Mouse (Mus musculus) C2C12 (cell line): Measurements from ENCODE around the gene Fbxl14. TPM values are rescaled to one million over a fixed set of nuclear protein-coding genes. Genes with fewer than 3 reads are reported as not detected.

Experiments
- H3K27me3 ChIP-seq: one replicate; pipeline ENCODE4 v1.6.1; 2011; ENCODE audit not compliant: control insufficient read depth, insufficient read depth, insufficient read length
- H3K36me3 ChIP-seq: one replicate; pipeline ENCODE4 v1.6.1; 2011; ENCODE audit not compliant: control insufficient read depth, insufficient read depth
- H3K4me3 ChIP-seq: one replicate; pipeline ENCODE4 v1.5.1; 2011; ENCODE audit warnings: mild to moderate bottlenecking, control low read depth; ENCODE audit not compliant: poor library complexity, insufficient read depth, severe bottlenecking
- H3K79me2 ChIP-seq: one replicate; pipeline ENCODE4 v1.6.1; 2011; ENCODE audit not compliant: control insufficient read depth, insufficient read depth
- H3K79me3 ChIP-seq: one replicate; pipeline ENCODE4 v1.6.1; 2011; ENCODE audit warnings: low read depth, control low read depth
- H3ac ChIP-seq: one replicate; pipeline ENCODE3; 2011; ENCODE audit warnings: low read depth; ENCODE audit not compliant: control insufficient read depth, insufficient read length
- CEBPB ChIP-seq: IDR thresholded peaks from one replicate; pipeline ENCODE4 v1.6.1; 2011; ENCODE audit warnings: low read depth, mild to moderate bottlenecking, control low read depth, moderate library complexity
- CTCF ChIP-seq: IDR thresholded peaks from one replicate; pipeline ENCODE4 v1.5.1; 2011; ENCODE audit not compliant: control insufficient read depth, insufficient read depth, insufficient read length
- FOSL1 ChIP-seq: IDR thresholded peaks from one replicate; pipeline ENCODE4 v1.8.0; 2011; ENCODE audit warnings: mild to moderate bottlenecking, low read length; ENCODE audit not compliant: poor library complexity, insufficient read depth, severe bottlenecking
- MAX ChIP-seq: IDR thresholded peaks from one replicate; pipeline ENCODE4 v1.6.1; 2011; ENCODE audit warnings: mild to moderate bottlenecking, control low read depth
- MYOD1 ChIP-seq: IDR thresholded peaks from one replicate; pipeline ENCODE4 v1.6.1; 2011; ENCODE audit warnings: low read depth; ENCODE audit not compliant: control insufficient read depth, insufficient read length
- MYOG ChIP-seq: IDR thresholded peaks from one replicate; pipeline ENCODE4 v1.6.1; 2011; ENCODE audit not compliant: control insufficient read depth, insufficient read length; ENCODE audit errors: extremely low read depth
- USF1 ChIP-seq: IDR thresholded peaks from one replicate; pipeline ENCODE4 v1.6.1; 2011; ENCODE audit warnings: low read depth, mild to moderate bottlenecking, control low read depth, moderate library complexity
- polyA plus RNA-seq: library from polyadenylated mRNA; unstranded; fragments of >200 nt; fragmentation: generic; extraction: Trizol; gene quantifications from one replicate; pipeline ENCODE4 v1.2.1, GENCODE M21; 2012; ENCODE audit warnings: missing spikeins

The Fbxl14 gene
- polyA plus RNA-seq, 1 experiment: 22.7 TPM

DNA sequence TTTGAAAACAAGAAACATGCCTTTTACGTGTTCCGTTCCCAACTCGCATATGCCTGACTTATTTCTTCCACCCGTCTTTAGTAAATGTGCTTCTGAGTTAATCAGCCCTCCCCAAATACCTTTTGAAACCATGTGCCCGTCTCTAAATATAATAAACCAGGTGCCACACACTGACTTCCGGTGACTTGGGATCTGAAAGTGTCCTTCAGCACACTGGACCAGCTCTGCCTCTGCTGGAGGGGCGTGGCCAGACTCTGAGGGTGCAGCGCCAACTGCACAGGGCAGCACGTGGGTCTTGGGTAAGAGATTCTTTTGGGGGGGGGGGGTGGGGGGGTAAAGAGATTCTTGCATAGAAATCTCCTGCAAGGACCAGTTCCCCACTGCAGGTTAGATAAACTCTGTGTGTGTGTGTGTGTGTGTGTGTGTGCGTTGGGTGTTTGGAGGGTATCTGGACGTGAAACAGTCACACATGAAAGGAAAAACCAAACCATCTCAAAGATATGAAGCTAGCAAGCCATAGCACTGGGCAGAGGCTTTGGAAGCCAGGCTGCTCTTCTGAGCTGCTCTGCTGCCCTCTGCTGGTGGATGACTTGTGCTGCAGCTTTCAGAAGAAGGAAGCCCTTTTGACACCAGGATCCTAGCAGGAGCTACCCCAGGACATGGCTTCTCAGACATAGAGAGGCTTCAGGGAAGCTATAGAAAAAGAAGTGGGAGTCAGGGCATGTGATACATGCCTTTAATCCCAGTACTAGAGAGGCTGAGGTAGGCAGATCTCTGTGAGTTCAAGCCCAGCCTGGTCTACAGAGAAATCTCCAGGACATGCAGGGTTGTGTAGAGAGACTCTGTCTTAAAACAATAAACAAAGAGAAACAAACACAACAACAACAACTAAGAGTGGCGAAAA, 35.5 kb upstream of the Fbxl14 start:
- no peak for TF ChIP-seq CEBPB
- peak; percentile 75 for TF ChIP-seq CTCF

GRCm38 (mm10) chr6:119445671-119446607, 33.5 kb upstream of the Fbxl14 start:
- H3ac ChIP-seq: no peak overlapping the region
- no peak for TF ChIP-seq MAX
- no peak for TF ChIP-seq FOSL1
- no peak for TF ChIP-seq CEBPB
- H3K79me2 ChIP-seq: no peaks in the 10 kb centered on the region
- no peak overlapping the region for H3K4me3 ChIP-seq
- peaks cover 12% of the 10 kb centered on the region for H3K27me3 ChIP-seq
- no peaks in the 10 kb centered on the region for H3K36me3 ChIP-seq
- H3K79me3 ChIP-seq: no peaks in the 10 kb centered on the region

More for the DNA sequence above, 35.5 kb upstream of the Fbxl14 start:
- Histone ChIP-seq H3K79me3 (no peaks in the 10 kb centered on the region), H3K27me3 (peaks cover 13% of the 10 kb centered on the region), H3ac (no peak overlapping the region), H3K79me2 (no peaks in the 10 kb centered on the region), H3K36me3 (no peaks in the 10 kb centered on the region), H3K4me3 (no peak overlapping the region)

GRCm38 (mm10) chr6:119448321-119449059, 31.0 kb upstream of the Fbxl14 start:
- Histone ChIP-seq H3K79me2 (no peaks in the 10 kb centered on the region), H3K79me3 (no peaks in the 10 kb centered on the region), H3K27me3 (peaks cover 16% of the 10 kb centered on the region), H3ac (no peak overlapping the region), H3K4me3 (no peak overlapping the region), H3K36me3 (no peaks in the 10 kb centered on the region)
- TF ChIP-seq FOSL1: no peak
- TF ChIP-seq MYOD1: no peak
- TF ChIP-seq MAX: no peak
- TF ChIP-seq USF1: no peak
- TF ChIP-seq MYOG: no peak
- no peak for TF ChIP-seq CEBPB
- no peak for TF ChIP-seq CTCF

DNA sequence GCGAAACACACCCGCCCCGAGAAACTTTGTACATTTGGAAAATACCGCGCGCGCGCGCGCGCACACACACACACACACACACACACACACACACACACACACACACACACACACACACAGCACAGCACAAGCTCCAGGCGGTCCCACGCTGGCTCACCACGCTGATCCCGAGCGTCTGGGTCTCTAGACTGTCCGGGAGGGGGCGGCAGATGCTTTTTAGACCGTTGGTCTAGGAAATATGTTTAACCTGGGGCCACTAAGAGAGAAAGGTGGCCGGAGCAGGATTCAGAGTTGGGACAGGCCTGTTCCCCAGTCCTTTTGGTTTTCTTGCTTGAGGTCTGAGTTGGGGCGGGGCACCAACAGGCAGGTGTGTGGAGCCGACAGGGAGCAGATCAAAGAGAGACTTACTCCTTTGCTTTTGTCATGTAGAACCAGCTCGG, 30.4 kb upstream of the Fbxl14 start:
- TF ChIP-seq MAX (no peak), USF1 (no peak), FOSL1 (no peak), MYOD1 (no peak), MYOG (no peak), CTCF (no peak), CEBPB (no peak)
- Histone ChIP-seq H3K36me3 (no peaks in the 10 kb centered on the region), H3K79me3 (no peaks in the 10 kb centered on the region), H3K4me3 (no peak overlapping the region), H3ac (no peak overlapping the region), H3K27me3 (peaks cover 16% of the 10 kb centered on the region), H3K79me2 (no peaks in the 10 kb centered on the region)

- no peak for TF ChIP-seq USF1
- no peak for TF ChIP-seq CEBPB
- TF ChIP-seq CTCF: no peak
- no peak for TF ChIP-seq MYOD1
- TF ChIP-seq FOSL1: no peak
- TF ChIP-seq MYOG: no peak
- TF ChIP-seq MAX: no peak
- Histone ChIP-seq H3ac (no peak overlapping the region), H3K79me2 (no peaks in the 10 kb centered on the region), H3K27me3 (peaks cover 33% of the 10 kb centered on the region), H3K4me3 (no peak overlapping the region), H3K79me3 (no peaks in the 10 kb centered on the region), H3K36me3 (no peaks in the 10 kb centered on the region)
Measured at GRCm38 (mm10) chr6:119450965-119451943, 28.2 kb upstream of the Fbxl14 start.
